Mouse (Mus musculus) liver, postnatal 0 days (tissue): ENCODE data around the gene 1110051M20Rik. TPM values are rescaled to one million over a fixed set of nuclear protein-coding genes. Genes with fewer than 3 reads are reported as not detected.

ENCODE experiments used
- ATAC-seq: fragments of 200-750 bp; cut with Nextera tagmentation; 2 replicates; pipeline ENCODE4 v1.8.0; 2017; ENCODE audit warnings: mild to moderate bottlenecking, moderate library complexity
- DNase-seq: peaks from one replicate; pipeline ENCODE4 v3.0.0-alpha.2; 2016
- H3K27ac ChIP-seq: fragments of 300-500 bp; sonication (generic); 2 replicates; pipeline ENCODE4 v1.5.1; 2014; ENCODE audit warnings: antibody characterized with exemption, moderate library complexity, mild to moderate bottlenecking, low read depth
- H3K27me3 ChIP-seq: fragments of 300-500 bp; sonication (generic); 2 replicates; pipeline ENCODE4 v1.6.1; 2014; ENCODE audit warnings: low read length, control low read depth, mixed read lengths; ENCODE audit not compliant: insufficient read depth
- H3K36me3 ChIP-seq: fragments of 300-500 bp; sonication (generic); replicated peaks from 2 replicates; pipeline ENCODE4 v1.6.1; 2014; ENCODE audit warnings: mild to moderate bottlenecking, control low read depth, low read length, moderate library complexity, mixed read lengths; ENCODE audit not compliant: insufficient read depth
- H3K4me1 ChIP-seq: fragments of 300-500 bp; sonication (generic); 2 replicates; pipeline ENCODE4 v1.6.1; 2014; ENCODE audit warnings: antibody characterized with exemption, mild to moderate bottlenecking, control low read depth; ENCODE audit not compliant: insufficient read depth
- H3K4me2 ChIP-seq: fragments of 300-500 bp; sonication (generic); 2 replicates; pipeline ENCODE4 v1.6.1; 2014; ENCODE audit warnings: low read depth, mild to moderate bottlenecking, low read length, moderate library complexity, mixed read lengths
- H3K4me3 ChIP-seq: fragments of 300-500 bp; sonication (generic); 2 replicates; pipeline ENCODE4 v1.5.1; 2014; ENCODE audit warnings: low read depth, low read length
- H3K9ac ChIP-seq: fragments of 300-500 bp; sonication (generic); replicated peaks from 2 replicates; pipeline ENCODE4 v1.6.1; 2014; ENCODE audit warnings: mild to moderate bottlenecking, moderate library complexity
- H3K9me3 ChIP-seq: fragments of 300-500 bp; sonication (generic); 2 replicates; pipeline ENCODE4 v1.6.1; 2016; ENCODE audit warnings: mild to moderate bottlenecking, control low read depth, low read length, mixed read lengths
- CTCF ChIP-seq: sonication (generic); IDR thresholded peaks from 2 replicates; pipeline ENCODE4 v1.5.1; 2016; ENCODE audit warnings: antibody characterized with exemption, low read depth
- EP300 ChIP-seq: IDR thresholded peaks from 2 replicates; pipeline ENCODE4 v1.6.1; 2016; ENCODE audit warnings: antibody characterized with exemption, low read depth, mild to moderate bottlenecking
- WGBS: fragments of 180-500 bp; shearing (Covaris S2); extraction: QIAGEN DNeasy Blood & Tissue Kit; methylation state at CpG from one replicate; pipeline ENCODE4 v1.1.7; 2014; ENCODE audit not compliant: insufficient replicate concordance; 5-methylcytosine and 5-hydroxymethylcytosine counted together
- polyA plus RNA-seq: library from polyadenylated mRNA; unstranded; fragments of >200 nt; fragmentation: Nextera tagmentation; extraction: Ambion mirVana; gene quantifications from 2 replicates; pipeline ENCODE4 v1.2.1, GENCODE M21; 2015

Gene 1110051M20Rik
- polyA plus RNA-seq, 1 experiment from 2014 or later = 5.5 TPM

- DNase-seq (no peak), ATAC-seq (no peak)
- no peak overlapping the region for H3K4me2 ChIP-seq
- H3K36me3 ChIP-seq = no peaks in the 10 kb centered on the region
- H3K27me3 ChIP-seq = no peaks in the 10 kb centered on the region
- H3K9ac ChIP-seq = no peak overlapping the region
- TF ChIP-seq CTCF = no peak
- no peak for TF ChIP-seq EP300
- H3K4me1 ChIP-seq = peaks cover 3% of the 10 kb centered on the region; the same call in 1 of the 2 replicates
- WGBS = 74% methylated on average over 1 of the region's 1 CpGs
- no peak overlapping the region for H3K27ac ChIP-seq
- H3K4me3 ChIP-seq = no peak overlapping the region
- no peaks in the 10 kb centered on the region for H3K9me3 ChIP-seq
Observed at GRCm38 (mm10) chr2:91345644-91346043, 98.9 kb downstream of the 1110051M20Rik start.

- WGBS = 83% methylated on average over 2 of the region's 2 CpGs
- H3K9me3 ChIP-seq = no peaks in the 10 kb centered on the region
- H3K4me1 ChIP-seq = no peaks in the 10 kb centered on the region
- TF ChIP-seq CTCF (no peak), EP300 (no peak)
- H3K9ac ChIP-seq = no peak overlapping the region
- no peaks in the 10 kb centered on the region for H3K27me3 ChIP-seq
- ATAC-seq = no peak
- DNase-seq = no peak
- H3K4me3 ChIP-seq = no peak overlapping the region
- no peak overlapping the region for H3K27ac ChIP-seq
- H3K36me3 ChIP-seq = no peaks in the 10 kb centered on the region
- no peak overlapping the region for H3K4me2 ChIP-seq
Observed at GRCm38 (mm10) chr2:91339591-91339990, 104.9 kb downstream of the 1110051M20Rik start.

- WGBS = 62% methylated on average over 4 of the region's 4 CpGs
- H3K27ac ChIP-seq = no peak overlapping the region
- TF ChIP-seq EP300 = no peak
- TF ChIP-seq CTCF = no peak
- H3K4me3 ChIP-seq = no peak overlapping the region
- no peak overlapping the region for H3K4me2 ChIP-seq
- H3K4me1 ChIP-seq = no peaks in the 10 kb centered on the region
- no peaks in the 10 kb centered on the region for H3K27me3 ChIP-seq
- H3K9ac ChIP-seq = no peak overlapping the region
- ATAC-seq (no peak), DNase-seq (no peak)
- H3K9me3 ChIP-seq = no peaks in the 10 kb centered on the region
- no peaks in the 10 kb centered on the region for H3K36me3 ChIP-seq
Observed at GRCm38 (mm10) chr2:91335128-91335527, 109.4 kb downstream of the 1110051M20Rik start.

GRCm38 (mm10) chr2:91331051-91331843 lies 113.3 kb downstream of the 1110051M20Rik start:
- H3K4me3 ChIP-seq = no peak overlapping the region
- H3K36me3 ChIP-seq = no peaks in the 10 kb centered on the region
- H3K9ac ChIP-seq = no peak overlapping the region
- WGBS = 73% methylated on average over 7 of the region's 7 CpGs
- no peak overlapping the region for H3K4me2 ChIP-seq
- ATAC-seq (no peak), DNase-seq (no peak)
- no peaks in the 10 kb centered on the region for H3K27me3 ChIP-seq
- H3K27ac ChIP-seq = no peak overlapping the region
- H3K4me1 ChIP-seq = peaks cover 6% of the 10 kb centered on the region; the same call in 1 of the 2 replicates
- no peaks in the 10 kb centered on the region for H3K9me3 ChIP-seq
- TF ChIP-seq EP300 (no peak), CTCF (no peak)

- Histone ChIP-seq H3K9me3 (no peaks in the 10 kb centered on the region), H3K9ac (no peak overlapping the region), H3K36me3 (no peaks in the 10 kb centered on the region), H3K4me3 (no peak overlapping the region), H3K27me3 (no peaks in the 10 kb centered on the region), H3K4me1 (peaks cover 6% of the 10 kb centered on the region; the same call in 1 of the 2 replicates), H3K27ac (no peak overlapping the region), H3K4me2 (no peak overlapping the region)
- no peak for TF ChIP-seq EP300
- TF ChIP-seq CTCF = no peak
- ATAC-seq (no peak), DNase-seq (no peak)
- WGBS = 78% methylated on average over 8 of the region's 8 CpGs
Observed at GRCm38 (mm10) chr2:91329996-91330738, 114.3 kb downstream of the 1110051M20Rik start.

- H3K27ac ChIP-seq = no peak overlapping the region
- TF ChIP-seq CTCF (no peak), EP300 (no peak)
- DNase-seq (no peak), ATAC-seq (no peak)
- H3K27me3 ChIP-seq = no peaks in the 10 kb centered on the region
- no peaks in the 10 kb centered on the region for H3K36me3 ChIP-seq
- no peak overlapping the region for H3K4me2 ChIP-seq
- no peaks in the 10 kb centered on the region for H3K9me3 ChIP-seq
- WGBS = 78% methylated on average over 3 of the region's 3 CpGs
- H3K4me1 ChIP-seq = peaks cover 6% of the 10 kb centered on the region; the same call in 1 of the 2 replicates
- H3K4me3 ChIP-seq = no peak overlapping the region
- no peak overlapping the region for H3K9ac ChIP-seq
Observed at GRCm38 (mm10) chr2:91328729-91329125, 115.8 kb downstream of the 1110051M20Rik start.
